Mouse (Mus musculus) CH12.LX (cell line): ENCODE data around the gene Cep295nl. TPM values are rescaled to one million over a fixed set of nuclear protein-coding genes. Genes with fewer than 3 reads are reported as not detected.
"Not testable (repeated sequence)": the region's sequence is repeated elsewhere in the genome, so short reads cannot be mapped to it uniquely, and the experiment has no call there.

Experiments used
- DNase-seq: peaks from one replicate; pipeline ENCODE4 v3.0.0-alpha.2; 2013; ENCODE audit errors: extremely low read depth
- H3K27ac ChIP-seq: 2 replicates; pipeline ENCODE4 v1.5.1; 2012; ENCODE audit warnings: low read depth, mild to moderate bottlenecking, control low read depth, moderate library complexity; ENCODE audit not compliant: insufficient read depth
- H3K27me3 ChIP-seq: replicated peaks from 2 replicates; pipeline ENCODE3; 2012; ENCODE audit warnings: inconsistent platforms
- H3K36me3 ChIP-seq, 2 experiments: replicated peaks in 1 of 2; 2 replicates each; pipeline versions ENCODE3 to v1.6.1; 2012; ENCODE audit warnings: inconsistent platforms in 1 of 2, low read length in 1 of 2, mild to moderate bottlenecking in 1 of 2, mixed read lengths in 1 of 2, moderate library complexity in 1 of 2; ENCODE audit not compliant: control insufficient read depth in 1 of 2, insufficient read depth in 1 of 2
- H3K4me1 ChIP-seq, 2 experiments: 2 replicates each; pipeline ENCODE4 v1.6.1; 2012; ENCODE audit warnings: inconsistent platforms in 1 of 2, moderate library complexity in 1 of 2; ENCODE audit not compliant: insufficient read depth in 2 of 2, control insufficient read depth in 1 of 2
- H3K4me2 ChIP-seq: 2 replicates; pipeline ENCODE4 v1.6.1; 2012; ENCODE audit warnings: low read depth, mild to moderate bottlenecking, control low read depth; ENCODE audit not compliant: poor library complexity, insufficient read depth, severe bottlenecking
- H3K4me3 ChIP-seq, 3 experiments: fragments of 150-350 bp in 1 of 3; sonication (generic) in 1 of 3; replicated peaks in 1 of 3; 2 replicates each; pipeline versions ENCODE3 to v1.5.1; 2011 to 2012; ENCODE audit warnings: low read depth in 2 of 3, low read length in 2 of 3, mild to moderate bottlenecking in 2 of 3, moderate library complexity in 2 of 3, control low read depth in 1 of 3, improper control_type of control experiment in 1 of 3, inconsistent platforms in 1 of 3, mixed read lengths in 1 of 3; ENCODE audit not compliant: poor library complexity in 1 of 3
- H3K79me2 ChIP-seq: replicated peaks from 2 replicates; pipeline ENCODE4 v1.6.1; 2012; ENCODE audit warnings: mild to moderate bottlenecking, moderate library complexity; ENCODE audit not compliant: control insufficient read depth, poor library complexity, insufficient read depth, severe bottlenecking; ENCODE audit errors: extremely low read depth
- H3K9ac ChIP-seq: 2 replicates; pipeline ENCODE4 v1.6.1; 2012; ENCODE audit warnings: low read depth, mild to moderate bottlenecking, control low read depth, moderate library complexity; ENCODE audit not compliant: insufficient read depth
- H3K9me3 ChIP-seq: replicated peaks from 2 replicates; pipeline ENCODE3; 2012; ENCODE audit warnings: low read length, inconsistent platforms, mixed read lengths
- BHLHE40 ChIP-seq: IDR thresholded peaks from 2 replicates; pipeline ENCODE4 v1.6.1; 2011; ENCODE audit warnings: mild to moderate bottlenecking, low read depth, low read length, improper control_type of control experiment
- CHD2 ChIP-seq: IDR thresholded peaks from 2 replicates; pipeline ENCODE4 v1.6.1; 2011; ENCODE audit warnings: low read length, improper control_type of control experiment
- ELF1 ChIP-seq: IDR thresholded peaks from 2 replicates; pipeline ENCODE4 v1.6.1; 2014; ENCODE audit warnings: low read depth, mild to moderate bottlenecking, inconsistent platforms, low read length, improper control_type of control experiment
- HCFC1 ChIP-seq: IDR thresholded peaks from 2 replicates; pipeline ENCODE4 v1.6.1; 2012; ENCODE audit warnings: low read depth, mild to moderate bottlenecking, inconsistent platforms, low read length, improper control_type of control experiment
- IRF4 ChIP-seq: IDR thresholded peaks from 2 replicates; pipeline ENCODE4 v1.6.1; 2014; ENCODE audit warnings: low read depth, mild to moderate bottlenecking, inconsistent platforms, low read length, improper control_type of control experiment
- KAT2A ChIP-seq: IDR thresholded peaks from 2 replicates; pipeline ENCODE4 v1.6.1; 2012; ENCODE audit warnings: low read length, improper control_type of control experiment, inconsistent platforms; ENCODE audit not compliant: insufficient replicate concordance
- MAFK ChIP-seq: IDR thresholded peaks from 2 replicates; pipeline ENCODE4 v1.6.1; 2011; ENCODE audit warnings: low read length, improper control_type of control experiment; ENCODE audit not compliant: insufficient replicate concordance
- MAX ChIP-seq: IDR thresholded peaks from 2 replicates; pipeline ENCODE4 v1.6.1; 2011; ENCODE audit warnings: low read length, improper control_type of control experiment
- MAZ ChIP-seq: IDR thresholded peaks from 2 replicates; pipeline ENCODE4 v1.6.1; 2012; ENCODE audit warnings: low read depth, mild to moderate bottlenecking, inconsistent platforms, low read length, improper control_type of control experiment, moderate library complexity
- MYC ChIP-seq: IDR thresholded peaks from 2 replicates; pipeline ENCODE4 v1.6.1; 2011; ENCODE audit warnings: low read depth, mild to moderate bottlenecking, improper control_type of control experiment, low read length
- NRF1 ChIP-seq: IDR thresholded peaks from 2 replicates; pipeline ENCODE4 v1.6.1; 2014; ENCODE audit warnings: low read depth, mild to moderate bottlenecking, inconsistent platforms, low read length, improper control_type of control experiment, moderate library complexity
- PAX5 ChIP-seq: IDR thresholded peaks from 2 replicates; pipeline ENCODE4 v1.6.1; 2012; ENCODE audit warnings: low read length, inconsistent platforms, mixed read lengths
- POLR2AphosphoS2 ChIP-seq: IDR thresholded peaks from 2 replicates; pipeline ENCODE4 v1.6.1; 2011; ENCODE audit warnings: low read depth, low read length, improper control_type of control experiment
- SIN3A ChIP-seq: IDR thresholded peaks from 2 replicates; pipeline ENCODE4 v1.6.1; 2012; ENCODE audit warnings: low read length, improper control_type of control experiment, inconsistent platforms
- SMC3 ChIP-seq: IDR thresholded peaks from 2 replicates; pipeline ENCODE4 v1.6.1; 2011; ENCODE audit warnings: low read depth, low read length, improper control_type of control experiment
- TBP ChIP-seq: conservative IDR thresholded peaks from 2 replicates; pipeline ENCODE4 v1.6.1; 2011; ENCODE audit warnings: low read depth, low read length, improper control_type of control experiment
- TCF12 ChIP-seq: IDR thresholded peaks from 2 replicates; pipeline ENCODE4 v1.6.1; 2014; ENCODE audit warnings: low read depth, mild to moderate bottlenecking, inconsistent platforms, low read length, improper control_type of control experiment
- UBTF ChIP-seq: IDR thresholded peaks from 2 replicates; pipeline ENCODE4 v1.6.1; 2012; ENCODE audit warnings: low read depth, mild to moderate bottlenecking, inconsistent platforms, low read length, improper control_type of control experiment, moderate library complexity
- USF1 ChIP-seq: IDR thresholded peaks from 2 replicates; pipeline ENCODE4 v1.6.1; 2014; ENCODE audit warnings: low read depth, mild to moderate bottlenecking, inconsistent platforms, low read length, improper control_type of control experiment
- USF2 ChIP-seq: conservative IDR thresholded peaks from 2 replicates; pipeline ENCODE4 v1.6.1; 2011; ENCODE audit warnings: low read depth, low read length, improper control_type of control experiment
- ZC3H11A ChIP-seq: IDR thresholded peaks from 2 replicates; pipeline ENCODE4 v1.6.1; 2012; ENCODE audit warnings: low read depth, mild to moderate bottlenecking, inconsistent platforms, low read length, improper control_type of control experiment
- ZKSCAN1 ChIP-seq: IDR thresholded peaks from 2 replicates; pipeline ENCODE4 v1.6.1; 2012; ENCODE audit warnings: low read depth, inconsistent platforms, low read length, improper control_type of control experiment, borderline replicate concordance
- ZMIZ1 ChIP-seq: IDR thresholded peaks from 2 replicates; pipeline ENCODE4 v1.6.1; 2012; ENCODE audit warnings: low read depth, mild to moderate bottlenecking, inconsistent platforms, low read length, improper control_type of control experiment
- ZNF384 ChIP-seq: IDR thresholded peaks from 2 replicates; pipeline ENCODE4 v1.6.1; 2012; ENCODE audit warnings: low read depth, low read length, improper control_type of control experiment, inconsistent platforms
- dilution Hi-C: fragments of 300-500 bp; cut with MboI; formaldehyde crosslinking; loops from 2 replicates; pipeline ENCODE4 v1.14.3; 2020; ENCODE audit warnings: low sequenced_read_pairs; ENCODE audit not compliant: extremely low pct_unique_long_range_greater_than_20kb, extremely low pct_ligation_motif_present
- in situ Hi-C: fragments of 300-500 bp; cut with MboI; formaldehyde crosslinking; loops from 3 replicates; pipeline ENCODE4 v1.14.3; 2019; ENCODE audit warnings: low sequenced_read_pairs, low pct_ligation_motif_present, low pct_unique_long_range_greater_than_20kb, mixed read lengths
- polyA plus RNA-seq: library from polyadenylated mRNA; unstranded; fragments of >175 nt; gene quantifications from 2 replicates; pipeline ENCODE4 v1.2.1, GENCODE M21; 2012; ENCODE audit warnings: low read depth; ENCODE audit not compliant: insufficient read length
- total RNA-seq, 2 experiments: library from RNA; depleted of rRNA; stranded (reverse); fragments of 300-350 nt in 1 of 2; fragments of >200 nt in 1 of 2; gene quantifications; 2 replicates each; pipeline ENCODE4 v1.2.3; 2012 to 2014

Cep295nl gene
- total and polyA plus RNA-seq, 3 experiments = not detected

DNA sequence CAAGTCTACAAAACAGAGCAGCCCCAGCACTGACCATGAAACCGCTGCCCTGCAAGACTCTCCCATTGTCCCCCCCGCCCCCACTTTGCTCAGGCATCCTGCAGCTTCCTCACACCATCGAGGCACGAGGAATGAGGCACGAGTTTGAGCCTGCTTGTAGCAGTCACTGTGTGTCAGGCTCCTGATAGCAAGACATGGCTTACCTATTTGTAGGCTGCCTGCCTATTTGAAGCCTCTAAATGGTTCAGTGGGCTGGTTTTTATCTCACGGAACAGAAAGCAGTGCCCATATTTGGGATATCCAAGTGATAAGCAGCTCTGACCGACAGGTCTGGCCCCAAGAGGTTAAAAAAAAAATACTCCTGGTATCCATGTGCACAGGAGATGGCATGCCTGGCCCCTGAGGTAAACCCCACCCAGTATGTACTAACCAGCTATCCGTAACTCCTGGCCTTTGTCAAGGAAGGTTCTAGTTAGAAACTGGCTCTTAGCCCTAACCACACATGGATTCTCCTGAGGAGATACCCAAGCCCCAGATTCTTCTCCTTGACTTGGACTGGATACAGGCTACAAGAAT, 26.0 kb downstream of the Cep295nl start:
- Histone ChIP-seq H3K27me3 (peaks cover 35% of the 10 kb centered on the region), H3K9me3 (no peaks in the 10 kb centered on the region), H3K4me3 (no peak overlapping the region), H3K36me3 (no peaks in the 10 kb centered on the region), H3K27ac (no peak overlapping the region), H3K79me2 (no peaks in the 10 kb centered on the region), H3K9ac (no peak overlapping the region), H3K4me2 (no peak overlapping the region), H3K4me1 (no peaks in the 10 kb centered on the region)
- DNase-seq = no peak
- TF ChIP-seq USF1 (no peak), USF2 (no peak), TBP (no peak), POLR2AphosphoS2 (no peak), ZMIZ1 (no peak), MAX (no peak), MAZ (no peak)
- dilution Hi-C loops (no loop called here), in situ Hi-C loops (no loop called here)

- H3K36me3 ChIP-seq = no peaks in the 10 kb centered on the region
- H3K4me3 ChIP-seq = no peak overlapping the region
- no peak overlapping the region for H3K27ac ChIP-seq
- in situ Hi-C loops (no loop called here), dilution Hi-C loops (no loop called here)
- DNase-seq = no peak
- peaks cover 39% of the 10 kb centered on the region for H3K27me3 ChIP-seq
- peaks cover 2% of the 10 kb centered on the region for H3K9me3 ChIP-seq
- no peak overlapping the region for H3K9ac ChIP-seq
- no peaks in the 10 kb centered on the region for H3K79me2 ChIP-seq
- H3K4me2 ChIP-seq = no peak overlapping the region
- TF ChIP-seq KAT2A (no peak), SIN3A (no peak), IRF4 (no peak), SMC3 (no peak), HCFC1 (no peak), UBTF (no peak), TCF12 (no peak), NRF1 (no peak), PAX5 (no peak), ELF1 (no peak), ZKSCAN1 (no peak), ZNF384 (no peak), TBP (no peak), BHLHE40 (no peak), MAFK (no peak), MYC (no peak), ZC3H11A (no peak), CHD2 (no peak), USF1 (no peak)
- TF ChIP-seq, all 38 proteins: peak for 0
- no peaks in the 10 kb centered on the region for H3K4me1 ChIP-seq
Observed at GRCm38 (mm10) chr11:118312132-118312723, 30.1 kb downstream of the Cep295nl start.

- H3K4me2 ChIP-seq, H3K9ac ChIP-seq, H3K79me2 ChIP-seq, H3K9me3 ChIP-seq, dilution Hi-C loops, H3K36me3 ChIP-seq, H3K4me3 ChIP-seq, DNase-seq, H3K27ac ChIP-seq, in situ Hi-C loops, H3K4me1 ChIP-seq: not testable (repeated sequence)
- peaks cover 45% of the 10 kb centered on the region for H3K27me3 ChIP-seq
Observed at GRCm38 (mm10) chr11:118307962-118308361, 34.3 kb downstream of the Cep295nl start.
